Mouse (Mus musculus) olfactory bulb, adult 2 months (tissue): ENCODE results near the gene Wnk2.

Experiments used
- CTCF ChIP-seq: fragments of 200-500 bp; IDR thresholded peaks from 2 replicates; pipeline ENCODE4 v1.5.1; 2012; ENCODE audit warnings: low read depth, mild to moderate bottlenecking, low read length, moderate library complexity; ENCODE audit not compliant: insufficient read depth
- POLR2A ChIP-seq: fragments of 200-500 bp; IDR thresholded peaks from 2 replicates; pipeline ENCODE4 v1.6.1; 2012; ENCODE audit warnings: mild to moderate bottlenecking, low read depth, low read length, moderate library complexity; ENCODE audit not compliant: insufficient read depth

- no peak for TF ChIP-seq POLR2A
- TF ChIP-seq CTCF: no peak
These were observed 152.9 kb downstream of the Wnk2 start for GRCm38 (mm10) chr13:48994903-48995302.
